Mouse (Mus musculus) CH12.LX (cell line): ENCODE measurements around the gene 2610042L04Rik.
"Not testable (repeated sequence)": the region's sequence is repeated elsewhere in the genome, so short reads cannot be mapped to it uniquely, and the experiment has no call there.

Source experiments
- CHD2 ChIP-seq: IDR thresholded peaks from 2 replicates; pipeline ENCODE4 v1.6.1; 2011; ENCODE audit warnings: low read length, improper control_type of control experiment
- MAX ChIP-seq: IDR thresholded peaks from 2 replicates; pipeline ENCODE4 v1.6.1; 2011; ENCODE audit warnings: low read length, improper control_type of control experiment
- POLR2A ChIP-seq: IDR thresholded peaks from 2 replicates; pipeline ENCODE4 v1.6.1; 2011; ENCODE audit warnings: low read depth, mild to moderate bottlenecking, improper control_type of control experiment, low read length
- ZKSCAN1 ChIP-seq: IDR thresholded peaks from 2 replicates; pipeline ENCODE4 v1.6.1; 2012; ENCODE audit warnings: low read depth, inconsistent platforms, low read length, improper control_type of control experiment, borderline replicate concordance

GRCm38 (mm10) chr14:4369691-4370090 is 35.1 kb downstream of the 2610042L04Rik start:
- not testable (repeated sequence) for TF ChIP-seq ZKSCAN1, MAX, CHD2, POLR2A
